Mouse (Mus musculus): Measurements from ENCODE around the gene Cyb5d1. TPM values are rescaled to one million over a fixed set of nuclear protein-coding genes. Genes with fewer than 3 reads are reported as not detected.

Cyb5d1 gene
- total RNA-seq, 2 experiments from 2014 or later = 40.8 to 43.6 TPM

DNA sequence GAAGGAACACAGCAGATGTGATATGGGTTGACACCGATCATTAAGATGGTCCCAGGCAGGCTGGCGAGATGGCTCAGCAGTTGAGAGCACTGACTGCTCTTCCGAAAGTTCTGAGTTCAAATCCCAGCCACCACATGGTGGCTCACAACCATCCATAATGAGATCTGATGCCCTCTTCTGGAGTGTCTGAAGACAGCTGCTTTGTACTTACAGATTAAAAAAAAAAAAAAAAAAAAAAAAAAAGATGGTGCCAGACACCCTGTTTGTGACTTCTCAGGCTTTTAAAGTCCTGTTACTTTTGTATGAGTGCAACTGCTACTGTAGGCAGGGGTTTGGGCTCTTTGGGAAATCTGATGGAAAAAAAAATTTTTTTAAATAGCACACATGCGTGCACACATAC is 6.8 kb downstream of the Cyb5d1 start:
- DNase-seq (ENCODE audit: extremely low spot score in 1 of 2, low spot score in 1 of 2) = no peak

DNA sequence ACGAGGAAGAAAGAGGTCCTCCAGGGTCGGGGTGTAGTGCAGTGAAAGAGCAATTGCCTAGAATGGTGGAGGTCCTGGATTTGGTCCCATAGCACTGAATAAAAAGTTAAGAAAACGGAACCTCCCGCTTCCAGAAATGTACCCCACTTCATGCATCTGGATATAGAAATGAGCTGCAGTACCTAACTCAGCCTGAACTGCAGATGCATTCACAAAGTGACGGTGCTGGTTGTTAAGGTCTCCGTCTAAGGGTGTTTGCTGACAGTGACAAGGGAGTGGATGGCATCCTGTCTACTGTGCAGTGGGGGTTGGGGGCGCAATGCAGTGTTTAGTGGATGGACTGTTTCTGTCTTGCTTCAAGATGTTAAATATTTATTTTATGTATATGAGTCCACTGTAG is 8.7 kb downstream of the Cyb5d1 start:
- no peak for DNase-seq (ENCODE audit: extremely low spot score in 1 of 2, low spot score in 1 of 2)

DNA sequence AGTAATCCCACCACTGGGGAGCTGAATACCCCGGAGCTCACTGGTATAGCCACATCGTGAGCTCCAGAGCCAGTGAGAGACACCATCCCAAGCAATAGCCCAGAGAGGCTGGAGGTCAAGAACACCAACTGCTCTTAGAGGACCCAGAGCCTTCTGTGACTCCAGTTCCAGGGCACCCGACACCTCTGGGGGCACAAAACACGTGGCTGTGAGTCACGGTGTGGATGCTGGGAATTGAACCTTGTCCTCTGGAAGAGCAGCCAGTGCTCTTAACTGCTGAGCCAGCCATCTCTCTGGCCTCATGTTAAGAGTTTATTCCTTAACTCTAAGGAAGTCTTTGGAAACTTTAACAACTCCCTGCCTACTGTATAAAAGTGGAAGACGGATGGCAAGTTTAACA is 10.5 kb downstream of the Cyb5d1 start:
- no peak for DNase-seq (ENCODE audit: extremely low spot score in 1 of 2, low spot score in 1 of 2)

DNA sequence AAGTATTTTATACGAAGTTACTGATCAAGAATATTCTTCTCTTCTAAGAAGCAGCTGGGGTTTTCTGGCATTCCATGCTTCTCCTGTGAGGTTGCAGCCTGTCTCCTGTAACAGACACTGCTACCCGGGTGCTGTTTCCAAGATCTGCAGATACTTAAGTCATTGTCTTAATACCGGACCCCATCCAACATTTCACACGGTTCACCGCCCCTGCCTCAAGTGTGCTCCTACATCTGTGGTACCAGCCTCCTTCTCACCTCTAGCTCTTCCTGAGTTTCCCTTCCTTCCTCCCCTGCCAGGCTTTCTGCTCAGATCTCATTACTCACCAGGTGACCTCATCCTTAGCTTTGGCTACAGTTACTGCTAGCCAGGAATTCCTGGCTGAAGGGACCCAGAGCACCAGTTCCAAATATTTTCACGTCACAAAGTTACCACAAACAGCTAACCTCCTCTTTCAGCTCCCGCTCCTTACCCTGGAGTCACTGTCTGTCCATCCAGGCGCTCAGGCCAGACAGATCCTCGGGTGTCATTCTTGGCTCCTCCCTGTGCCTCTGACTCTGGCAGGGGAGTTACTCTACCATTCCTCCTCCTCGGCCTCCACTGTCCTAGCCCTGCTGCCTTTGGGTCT is 12.8 kb downstream of the Cyb5d1 start:
- no peak for DNase-seq (ENCODE audit: extremely low spot score in 1 of 2, low spot score in 1 of 2)

DNA sequence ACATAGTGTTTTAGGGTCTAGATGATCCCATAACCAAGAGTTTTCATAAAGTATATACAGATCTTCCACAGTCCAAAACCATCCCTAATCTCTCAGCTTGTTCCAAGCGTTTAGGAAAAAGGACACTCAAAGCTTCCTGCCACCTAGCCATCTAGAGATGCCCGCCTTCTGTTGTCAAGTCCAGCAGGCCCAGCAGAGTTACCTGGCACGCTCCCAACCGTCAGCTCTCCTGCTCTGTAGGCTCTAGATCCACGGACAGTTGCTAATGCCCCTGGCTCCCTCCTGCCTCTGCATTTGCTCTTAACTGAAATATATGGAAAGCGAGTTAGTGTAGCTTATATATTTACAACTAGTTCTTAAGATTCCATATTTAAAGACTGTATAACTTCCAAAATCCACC is 14.1 kb downstream of the Cyb5d1 start:
- DNase-seq (ENCODE audit: extremely low spot score in 1 of 2, low spot score in 1 of 2) = no peak

DNA sequence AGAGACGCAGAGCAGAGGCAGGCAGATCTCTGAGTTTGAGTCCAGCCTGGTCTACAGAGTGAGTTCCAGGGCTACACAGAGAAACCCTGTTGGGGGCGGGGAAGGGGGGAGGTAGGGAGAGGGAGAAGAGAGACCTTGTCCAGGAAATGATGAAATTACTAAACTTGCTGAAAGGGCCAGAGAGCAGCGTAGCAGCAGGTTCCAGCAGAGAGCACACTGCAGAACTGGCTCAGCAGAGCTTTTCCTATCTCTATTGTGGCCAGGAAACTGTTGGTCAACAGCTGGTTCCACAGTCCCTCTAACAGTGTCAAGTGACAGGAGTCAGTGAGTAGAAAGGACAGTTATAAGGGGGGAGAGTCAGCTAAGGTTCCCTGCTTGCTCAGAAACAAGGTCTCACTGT is 15.8 kb downstream of the Cyb5d1 start:
- DNase-seq (ENCODE audit: extremely low spot score in 1 of 2, low spot score in 1 of 2) = no peak

DNA sequence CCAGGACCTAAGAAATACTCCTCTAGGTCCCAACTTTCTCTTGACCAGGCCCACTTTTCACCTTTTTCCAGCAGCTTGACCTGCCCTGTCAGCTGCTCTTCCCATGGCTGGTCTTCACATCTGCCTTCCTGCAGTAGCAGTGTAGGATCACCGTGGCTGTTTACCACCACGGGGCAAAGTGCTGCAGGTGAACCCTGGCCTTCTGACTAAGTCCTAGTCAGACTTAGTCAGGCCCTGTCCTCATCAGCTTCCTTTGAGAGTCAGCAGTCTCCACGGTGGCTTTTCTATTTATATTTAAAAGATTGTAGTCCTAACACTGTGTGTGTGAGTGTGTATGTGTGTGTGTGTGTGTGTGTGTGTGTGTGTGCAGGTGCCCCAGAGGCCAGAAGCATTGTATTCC is 17.7 kb downstream of the Cyb5d1 start:
- no peak for DNase-seq (ENCODE audit: extremely low spot score in 1 of 2, low spot score in 1 of 2)

DNA sequence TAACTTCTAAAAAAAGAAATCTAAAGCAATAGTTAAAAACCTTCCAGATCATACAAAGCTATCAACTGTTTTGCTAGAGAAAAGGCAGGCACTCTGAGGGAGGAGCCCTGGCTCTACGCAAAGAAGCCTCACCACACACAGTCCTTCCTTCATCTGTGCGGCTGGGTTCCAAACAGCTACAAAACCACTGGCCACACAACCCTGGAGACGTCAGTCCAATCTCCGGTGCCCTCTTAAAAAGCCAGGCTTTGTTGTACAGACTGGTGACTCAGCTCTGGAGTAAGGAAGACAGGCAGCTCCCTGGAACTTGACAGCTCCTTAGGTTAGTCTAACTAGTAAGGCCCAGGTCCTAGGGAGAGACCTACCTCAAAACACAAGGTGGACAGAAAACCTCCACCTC is 19.8 kb downstream of the Cyb5d1 start:
- DNase-seq (ENCODE audit: extremely low spot score in 1 of 2, low spot score in 1 of 2) = no peak

DNA sequence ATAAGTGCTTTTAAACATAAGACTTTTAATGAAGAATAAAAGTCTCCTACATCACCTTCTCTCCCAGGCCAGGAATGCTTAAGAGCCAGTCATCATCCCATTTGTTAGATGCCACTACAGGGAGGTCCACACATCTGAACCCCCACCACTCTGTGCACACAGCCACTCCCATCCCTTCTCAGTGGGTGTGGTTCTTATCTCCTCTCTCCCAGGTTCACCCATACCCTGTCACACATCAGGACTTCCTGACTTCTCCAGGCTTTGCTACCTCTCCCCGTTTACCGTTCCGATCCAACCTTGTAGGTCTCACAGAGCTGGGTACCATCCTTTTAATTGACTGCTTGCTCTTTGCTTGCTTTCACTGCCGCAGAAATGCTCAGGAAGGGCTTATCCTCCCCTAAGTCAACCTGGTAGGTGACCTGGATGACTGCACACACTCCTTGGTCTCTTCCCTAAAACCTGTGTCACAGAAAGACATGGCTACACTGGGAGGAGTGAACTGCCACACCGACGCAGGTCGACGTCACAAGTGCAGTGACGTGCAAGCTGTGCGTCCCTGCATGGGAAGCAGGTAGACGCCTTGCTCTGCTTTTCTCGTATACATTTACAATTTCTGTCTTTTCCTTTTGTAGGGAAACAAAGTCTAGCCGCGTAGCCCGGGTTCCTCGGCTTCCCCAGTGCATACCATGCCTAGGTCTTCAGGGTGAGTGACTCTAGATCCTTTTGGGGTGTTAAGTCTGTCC is 22.0 kb downstream of the Cyb5d1 start:
- no peak for DNase-seq (ENCODE audit: extremely low spot score in 1 of 2, low spot score in 1 of 2)

DNA sequence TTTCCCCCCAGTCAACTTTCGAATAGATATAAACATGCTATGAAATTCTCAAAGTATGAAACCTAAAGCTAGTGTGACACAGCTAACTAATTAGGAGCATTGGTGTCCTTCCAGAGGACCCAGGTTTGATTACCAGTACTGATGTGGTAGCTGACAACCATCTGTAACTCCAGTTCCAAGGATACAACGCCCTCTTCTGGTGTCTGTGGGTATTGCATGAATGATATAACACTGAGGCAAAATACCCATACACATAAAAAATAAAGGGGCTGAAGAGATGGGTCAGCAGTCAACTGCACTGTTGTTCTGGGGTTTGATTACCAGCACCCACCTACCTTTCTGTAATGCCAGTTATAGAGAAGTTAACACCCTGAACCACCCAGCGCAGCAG is 22.7 kb downstream of the Cyb5d1 start:
- no peak for DNase-seq (ENCODE audit: extremely low spot score in 1 of 2, low spot score in 1 of 2)

DNA sequence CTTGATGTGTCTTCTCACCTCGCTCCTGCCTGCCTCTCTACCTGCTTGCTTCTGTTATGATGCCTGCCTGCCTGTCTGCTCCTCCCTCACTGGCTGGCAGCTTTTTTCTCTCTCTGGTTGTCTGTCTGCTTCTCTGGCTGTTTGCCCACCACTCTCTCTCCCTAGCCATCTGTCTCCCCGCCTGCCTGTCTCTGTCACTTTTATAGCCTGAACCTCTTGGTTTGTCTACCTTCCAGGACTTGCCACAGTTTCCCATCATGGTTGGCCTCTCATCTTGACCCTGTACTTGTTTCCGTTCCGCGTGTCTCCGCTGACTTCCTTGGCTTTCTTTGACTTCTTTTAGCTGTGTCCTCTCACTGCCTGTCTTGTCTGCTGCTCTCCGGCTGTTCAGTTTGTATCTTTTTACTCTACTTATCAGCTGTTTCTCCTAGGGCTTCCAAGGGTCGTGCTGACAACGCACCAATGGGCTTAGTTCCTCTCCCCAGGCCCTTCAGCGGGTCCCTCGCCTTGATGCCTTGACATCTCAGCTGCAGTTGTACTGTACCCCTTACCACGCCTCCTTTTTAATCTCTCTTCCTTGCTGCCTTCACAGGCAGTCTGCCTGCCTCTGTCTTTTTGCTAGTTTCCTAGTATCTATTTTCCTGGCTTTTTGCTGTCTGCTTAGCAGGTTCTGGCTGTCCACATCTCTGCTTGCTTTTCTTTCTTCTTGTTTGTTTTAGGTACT is 23.2 kb downstream of the Cyb5d1 start:
- peak; percentile 61 to 73 for DNase-seq (ENCODE audit: extremely low spot score in 1 of 2, low spot score in 1 of 2)

DNA sequence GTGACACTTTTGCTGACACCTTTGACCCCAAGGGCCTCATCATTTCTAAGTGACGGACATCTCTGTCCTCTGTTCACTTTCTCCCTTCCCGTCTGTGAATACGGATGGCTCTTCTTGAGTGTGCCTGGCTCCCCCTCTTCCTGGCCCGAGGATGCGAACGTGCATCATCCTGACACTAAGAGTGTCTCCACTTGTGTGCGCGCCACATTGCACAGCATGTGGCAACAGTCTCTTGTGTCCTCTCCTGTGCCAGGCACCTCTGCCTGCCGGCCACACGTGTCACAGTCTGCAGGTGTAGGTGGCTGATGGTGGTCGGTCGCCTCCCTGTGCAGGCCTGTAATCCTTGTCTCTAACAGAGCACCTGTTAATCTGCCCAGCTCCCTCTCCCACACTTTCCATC is 23.8 kb downstream of the Cyb5d1 start:
- no peak for DNase-seq (ENCODE audit: extremely low spot score in 1 of 2, low spot score in 1 of 2)

DNA sequence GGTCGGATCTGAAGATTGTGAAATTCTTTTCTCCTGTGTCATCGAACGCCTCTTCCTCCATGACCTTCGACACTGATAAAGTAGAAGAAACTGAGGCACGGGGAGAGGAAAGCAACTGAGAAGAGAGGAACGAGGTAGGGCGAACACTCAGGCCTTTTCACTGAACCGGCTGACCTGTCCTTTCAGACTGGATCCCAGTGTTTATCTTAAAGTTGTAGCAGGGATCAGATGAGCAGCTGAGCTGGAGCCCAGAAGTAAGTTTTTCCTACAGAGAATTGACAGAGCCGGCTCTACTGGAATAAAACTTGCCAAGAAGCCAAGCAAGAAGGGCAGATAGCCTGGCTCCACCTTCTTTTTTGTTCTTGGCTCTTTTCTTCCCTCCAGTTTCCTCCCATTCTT is 24.6 kb downstream of the Cyb5d1 start:
- no peak for DNase-seq (ENCODE audit: extremely low spot score in 1 of 2, low spot score in 1 of 2)

DNA sequence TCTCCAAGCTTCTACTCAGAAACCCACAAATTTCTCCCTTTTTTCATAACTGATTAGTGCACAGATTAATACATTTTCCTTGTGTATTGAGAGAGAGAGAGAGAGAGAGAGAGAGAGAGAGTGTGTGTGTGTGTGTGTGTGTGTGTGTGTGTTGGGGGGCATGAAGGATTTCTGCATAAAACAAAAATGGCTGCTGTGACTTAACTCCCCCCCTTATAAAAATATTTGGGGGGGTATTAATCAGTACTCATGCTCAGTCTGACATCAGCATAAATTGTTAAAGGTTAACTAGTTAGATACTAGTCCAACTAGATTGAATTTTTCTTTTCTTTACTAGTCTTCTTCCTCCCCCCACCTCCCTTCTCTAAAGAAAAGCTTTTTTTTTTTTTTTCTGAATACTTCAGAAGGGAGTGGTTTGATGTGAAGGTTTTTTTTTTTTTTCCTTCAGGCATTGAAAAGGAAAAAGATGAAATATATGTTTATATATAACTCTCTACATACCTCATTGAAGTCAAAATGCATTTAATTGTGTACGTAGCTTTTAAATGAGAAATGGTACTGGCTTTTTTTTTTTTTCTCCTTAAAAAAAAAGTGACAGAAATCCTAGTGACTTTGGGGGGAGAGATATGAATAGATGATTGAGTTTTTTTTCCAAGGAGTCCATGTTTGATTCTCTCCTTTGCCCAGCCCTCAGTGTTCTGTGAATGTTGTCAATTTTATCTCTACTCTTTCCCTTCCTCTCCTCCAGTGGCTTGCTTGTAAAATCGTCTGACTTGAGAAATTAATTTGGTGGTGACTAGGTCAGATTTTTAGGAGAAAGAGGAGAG is 25.2 kb downstream of the Cyb5d1 start:
- no peak for DNase-seq (ENCODE audit: extremely low spot score in 1 of 2, low spot score in 1 of 2)

DNA sequence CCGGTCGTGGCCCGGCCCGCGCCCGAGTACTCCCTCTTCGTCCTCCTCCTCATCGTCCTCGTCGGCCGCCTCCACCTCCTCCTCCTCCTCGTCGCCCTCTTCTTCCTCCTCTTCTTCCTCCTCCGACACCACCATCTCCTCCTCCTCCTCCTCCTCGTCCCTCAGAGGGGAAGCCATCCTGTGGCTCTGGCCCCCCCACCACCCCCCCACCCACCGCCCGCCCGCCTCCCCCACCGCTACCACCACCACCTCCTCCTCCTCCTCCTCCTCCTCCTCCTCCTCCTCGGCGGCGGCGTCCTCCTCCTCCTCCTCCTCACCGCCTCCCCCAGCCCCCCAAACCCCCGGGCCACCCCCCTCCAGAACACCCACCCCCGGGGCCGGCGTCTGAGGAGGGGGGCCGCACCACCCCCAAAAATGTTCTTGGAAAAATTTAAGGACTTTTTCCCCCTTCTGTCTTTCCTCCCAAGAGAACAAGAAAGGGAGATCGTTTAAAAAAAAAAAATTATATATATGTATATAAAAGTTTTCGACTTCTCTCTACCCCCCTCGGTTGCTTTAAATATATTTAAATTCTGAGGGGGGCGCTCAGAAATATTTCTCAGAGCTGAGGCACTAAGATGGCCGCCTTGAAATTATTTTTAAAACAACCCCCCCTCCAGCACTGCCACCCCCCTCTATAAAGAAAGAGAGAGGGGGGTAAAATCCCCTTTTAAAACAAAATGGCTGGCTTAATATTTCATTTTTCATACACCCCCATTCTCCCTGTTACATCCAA is 26.0 kb downstream of the Cyb5d1 start, which contains the start of gene Chd3:
Gene Chd3 (minus strand): TSS at position 192 of the 775 bp plus-strand sequence.
- no peak for DNase-seq (ENCODE audit: extremely low spot score in 1 of 2, low spot score in 1 of 2)

DNA sequence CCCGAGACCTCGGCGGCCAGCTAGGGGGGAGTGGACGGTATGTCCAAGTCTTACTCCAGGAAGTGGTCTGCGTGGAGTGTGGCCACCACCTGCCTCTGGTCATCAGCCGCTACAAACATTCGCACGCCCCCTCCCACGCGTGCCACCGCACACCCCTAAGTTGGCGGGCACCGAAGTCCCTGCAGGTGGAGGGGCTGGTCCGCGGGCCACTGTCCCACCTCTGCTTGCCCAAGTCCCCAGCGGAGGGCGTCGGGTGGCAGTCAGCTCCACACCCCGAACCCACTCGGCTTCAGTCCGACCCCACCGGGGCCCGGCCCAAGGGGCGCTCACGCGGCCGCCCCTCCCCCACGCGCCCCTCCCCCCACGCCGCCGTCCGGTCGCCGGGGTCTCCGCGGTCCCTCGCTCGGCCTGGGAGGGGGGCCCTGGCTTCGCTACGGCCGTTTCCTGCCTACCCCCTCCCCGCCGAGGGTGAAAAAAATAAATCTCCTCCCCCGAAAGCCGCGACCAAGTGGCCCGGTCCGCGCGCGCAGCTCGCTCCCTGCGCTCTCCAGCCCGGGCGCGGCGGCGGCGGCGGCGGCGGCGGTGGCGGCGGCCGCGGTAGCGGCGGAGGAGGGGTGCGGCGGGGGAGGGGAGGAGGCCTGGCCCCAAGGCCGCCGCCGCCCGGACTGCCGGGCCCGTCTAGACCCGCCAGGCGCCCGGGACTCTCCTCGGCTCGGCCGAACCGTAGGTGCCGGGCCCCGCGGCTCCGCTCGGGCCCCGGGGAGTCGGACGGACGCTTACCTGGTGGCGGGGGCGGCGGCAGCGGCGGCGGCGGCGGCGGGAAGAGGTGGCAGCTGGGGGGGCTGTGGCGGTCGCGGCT is 26.8 kb downstream of the Cyb5d1 start:
- peak in 1 of 2 experiments; percentile 39 for DNase-seq (ENCODE audit: extremely low spot score in 1 of 2, low spot score in 1 of 2)

DNA sequence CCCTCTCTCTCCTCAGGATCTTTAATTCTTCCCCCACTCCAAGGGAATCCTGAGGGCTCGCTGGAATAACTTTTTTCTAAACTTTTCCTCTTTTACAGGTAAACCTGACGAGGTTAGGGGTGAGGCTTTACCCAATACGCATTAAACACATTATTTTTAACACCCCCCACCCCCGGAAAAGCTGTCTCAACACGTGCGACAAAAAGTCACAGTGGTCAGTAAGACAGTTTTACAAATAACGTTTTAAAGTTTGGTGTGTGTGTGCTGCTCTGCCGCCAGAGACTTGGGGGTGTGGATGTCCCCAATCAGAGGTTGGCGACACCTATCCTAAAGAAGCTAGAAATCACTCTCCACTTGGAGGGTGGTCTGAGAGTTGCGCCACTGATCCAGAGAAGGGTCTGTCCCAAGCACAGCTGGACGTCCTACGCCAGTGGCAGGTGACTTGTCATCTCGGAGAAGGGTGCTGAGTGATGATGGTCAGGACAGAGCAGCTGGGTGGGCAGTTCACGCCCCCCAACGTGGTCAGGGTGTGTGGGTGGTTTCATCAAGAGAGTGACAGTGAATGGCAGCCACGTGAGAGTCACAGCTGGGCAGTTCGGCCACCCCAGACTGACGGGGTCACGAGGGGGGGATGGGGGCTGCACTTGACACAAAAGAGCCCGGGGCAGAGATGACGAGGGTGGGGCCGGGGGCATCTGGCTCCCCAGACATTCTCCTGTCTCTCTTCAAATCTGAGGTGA is 27.6 kb downstream of the Cyb5d1 start:
- no peak for DNase-seq (ENCODE audit: extremely low spot score in 1 of 2, low spot score in 1 of 2)

DNA sequence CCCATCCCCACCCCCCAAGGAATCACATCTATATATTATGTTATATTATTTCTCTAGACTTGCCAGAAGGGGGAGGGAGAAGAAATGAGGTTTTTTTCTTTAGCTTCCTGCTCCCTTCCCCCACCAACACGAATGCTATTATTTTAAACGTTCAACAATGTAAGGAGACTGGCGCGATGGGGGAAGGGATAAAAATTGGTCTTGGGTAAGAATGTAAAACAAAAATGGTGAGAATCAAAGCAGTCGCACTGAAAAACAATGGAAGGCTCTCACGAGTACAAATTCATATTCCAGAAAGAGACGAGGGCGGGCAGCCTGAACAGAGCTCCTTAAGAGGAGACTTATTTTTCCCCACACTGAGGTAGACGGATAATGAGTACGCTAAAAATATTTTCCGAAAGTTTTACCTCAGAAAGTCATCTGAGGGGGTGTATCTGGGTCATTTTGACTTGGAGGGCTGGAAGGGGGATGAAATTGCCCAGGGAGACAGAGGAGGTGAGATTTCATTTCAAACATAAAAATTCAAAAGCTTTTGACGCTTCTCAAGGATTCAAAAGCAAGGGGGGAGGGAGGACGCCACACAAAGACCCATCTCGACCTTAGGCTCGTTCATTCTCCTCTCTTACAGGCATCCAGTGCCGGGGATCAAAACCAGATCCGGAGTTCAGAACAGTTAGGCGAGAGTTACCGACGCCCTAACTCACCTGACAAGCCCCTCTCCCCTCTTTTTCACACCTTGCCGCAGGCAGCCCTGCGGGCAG is 28.4 kb downstream of the Cyb5d1 start:
- DNase-seq (ENCODE audit: extremely low spot score in 1 of 2, low spot score in 1 of 2) = peak in 1 of 2 experiments; percentile 22
